31 mouse cellular contexts compared by ENCODE assay signal in genomic region chr7:34277656-34278055, GRCm38 (mm10). TPM values are rescaled to one million over a fixed set of nuclear protein-coding genes. Genes with fewer than 3 reads are reported as not detected.
"Had no signal": no experiment of that assay in that cellular context is flagged by ENCODE, and none has a peak within 500 bp of the region (broad histone marks: within the 10 kb centered on the region; RNA-seq: fewer than 3 reads in every experiment).

No protein-coding gene starts in this region.

- H3K27me3 ChIP-seq: limb, embryonic 12.5 days; liver, embryonic 13.5 days; midbrain, embryonic 12.5 days; midbrain, embryonic 15.5 days; neural tube, embryonic 13.5 days had no signal

- H3K4me2 ChIP-seq: limb, embryonic 12.5 days; liver, embryonic 13.5 days; midbrain, embryonic 12.5 days; midbrain, embryonic 15.5 days; neural tube, embryonic 13.5 days had no signal

- H3K9ac ChIP-seq: limb, embryonic 12.5 days; liver, embryonic 13.5 days; midbrain, embryonic 12.5 days; midbrain, embryonic 15.5 days; neural tube, embryonic 13.5 days had no signal

- H3K9me3 ChIP-seq: liver, embryonic 13.5 days; midbrain, embryonic 12.5 days; midbrain, embryonic 15.5 days; neural tube, embryonic 13.5 days had no signal

- ATAC-seq: midbrain, embryonic 15.5 days had no signal

- H3K27ac ChIP-seq: left cerebral cortex, adult 2 months; limb, embryonic 12.5 days; liver, embryonic 13.5 days; midbrain, embryonic 12.5 days; midbrain, embryonic 15.5 days; neural tube, embryonic 13.5 days had no signal

- H3K4me3 ChIP-seq: left cerebral cortex, adult 2 months; limb, embryonic 12.5 days; liver, embryonic 13.5 days; midbrain, embryonic 12.5 days; midbrain, embryonic 15.5 days; neural tube, embryonic 13.5 days had no signal

- DNase-seq: kidney, adult 2 months; kidney, postnatal 10 days; kidney, postnatal 36 days; layer of hippocampus, postnatal 36 days; liver, embryonic 13.5 days; lung, adult 2 months; lung, postnatal 14 days; lung, postnatal 4 days; retina, postnatal 1 day; right cerebral cortex, postnatal 25 days; thymus, adult 18-20 months; thymus, postnatal 14 days; thymus, postnatal 4 days had no signal

- H3K36me3 ChIP-seq: midbrain, embryonic 15.5 days had no signal

- H3K4me1 ChIP-seq: limb, embryonic 12.5 days; liver, embryonic 13.5 days; midbrain, embryonic 12.5 days; midbrain, embryonic 15.5 days; neural tube, embryonic 13.5 days had no signal

RNA-seq across cellular contexts. Expression of gene Gm6096, which starts 26.8 kb away (rescaled TPM):
- total RNA-seq: layer of hippocampus, adult 8-10 months; layer of hippocampus, postnatal 10 days; layer of hippocampus, postnatal 36 days; left cerebral cortex, adult 2 months; left cerebral cortex, postnatal 10 days; left cerebral cortex, postnatal 36 days; liver, adult 2 months; megakaryocyte, adult 5-6 weeks; neutrophil, adult 5-6 weeks had no signal
- polyA plus RNA-seq: kidney, adult 2 months; kidney, embryonic 14.5 days; liver, adult 2 months; liver, embryonic 13.5 days; lung, adult 2 months; lung, embryonic 16.5 days; midbrain, embryonic 15.5 days; neural tube, embryonic 13.5 days; small intestine, adult 2 months; spleen, adult 2 months; stomach, embryonic 16.5 days; testis, adult 2 months had no signal
